Mouse (Mus musculus): ENCODE results near the gene Atad1. TPM values are rescaled to one million over a fixed set of nuclear protein-coding genes. Genes with fewer than 3 reads are reported as not detected.
A peak's percentile ranks its signal among the peaks of the same experiment; 100 is the strongest.

Atad1 gene
- polyA plus RNA-seq, 1 experiment, result not detected

- Histone ChIP-seq H3K27ac (ENCODE audit: insufficient read depth, low read depth, low read length) (peak overlapping the region; percentile 40), H3K4me1 (ENCODE audit: control insufficient read depth, insufficient read depth, low read length) (peaks cover 5% of the 10 kb centered on the region), H3K4me3 (ENCODE audit: insufficient read depth, low read depth, low read length) (no peak overlapping the region)
- no peak for TF ChIP-seq CTCF (IDR thresholded peaks at IDR 0.05; ENCODE audit: insufficient read depth, low read depth, low read length)
- TF ChIP-seq POLR2A (IDR thresholded peaks at IDR 0.05; ENCODE audit: insufficient read depth, low read depth, low read length), result no peak
- 42% methylated on average over 15 of the region's 15 CpGs for WGBS
Measured at GRCm38 (mm10) chr19:32754188-32755000, 14.8 kb upstream of the Atad1 start.

- Histone ChIP-seq H3K4me3 (ENCODE audit: insufficient read depth, low read depth, low read length) (no peak overlapping the region), H3K27ac (ENCODE audit: insufficient read depth, low read depth, low read length) (no peak overlapping the region), H3K4me1 (ENCODE audit: control insufficient read depth, insufficient read depth, low read length) (peaks cover 5% of the 10 kb centered on the region)
- 83% methylated on average over 3 of the region's 3 CpGs for WGBS
- no peak for TF ChIP-seq CTCF (IDR thresholded peaks at IDR 0.05; ENCODE audit: insufficient read depth, low read depth, low read length)
- no peak for TF ChIP-seq POLR2A (IDR thresholded peaks at IDR 0.05; ENCODE audit: insufficient read depth, low read depth, low read length)
Measured at GRCm38 (mm10) chr19:32753386-32753785, 13.8 kb upstream of the Atad1 start.

DNA sequence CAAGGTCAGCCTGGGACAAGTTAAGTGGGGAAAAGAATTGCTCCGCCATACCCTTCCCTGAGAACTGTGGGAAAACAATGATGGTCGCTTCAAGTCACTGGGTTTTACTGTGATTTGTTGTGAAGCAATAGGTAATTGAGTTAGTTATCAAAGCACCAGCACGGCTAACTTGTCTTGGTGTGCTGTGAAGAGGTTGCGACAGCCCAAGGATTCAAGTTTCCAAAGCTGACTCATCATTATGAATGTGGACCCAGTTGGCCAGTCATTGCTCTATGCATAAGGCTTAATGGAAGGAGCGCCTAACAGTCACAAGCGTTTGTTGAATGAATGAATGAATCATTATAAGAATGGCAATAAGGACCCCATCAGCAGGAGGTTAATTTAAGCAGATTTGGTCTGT, 12.8 kb upstream of the Atad1 start:
- Histone ChIP-seq H3K27ac (ENCODE audit: insufficient read depth, low read depth, low read length) (no peak overlapping the region), H3K4me3 (ENCODE audit: insufficient read depth, low read depth, low read length) (no peak overlapping the region), H3K4me1 (ENCODE audit: control insufficient read depth, insufficient read depth, low read length) (peaks cover 5% of the 10 kb centered on the region)
- TF ChIP-seq CTCF (IDR thresholded peaks at IDR 0.05; ENCODE audit: insufficient read depth, low read depth, low read length), result no peak
- no peak for TF ChIP-seq POLR2A (IDR thresholded peaks at IDR 0.05; ENCODE audit: insufficient read depth, low read depth, low read length)
- 93% methylated on average over 6 of the region's 6 CpGs for WGBS

GRCm38 (mm10) chr19:32749425-32749824, 9.8 kb upstream of the Atad1 start:
- H3K27ac ChIP-seq (ENCODE audit: insufficient read depth, low read depth, low read length), result no peak overlapping the region
- no peak for TF ChIP-seq POLR2A (IDR thresholded peaks at IDR 0.05; ENCODE audit: insufficient read depth, low read depth, low read length)
- TF ChIP-seq CTCF (IDR thresholded peaks at IDR 0.05; ENCODE audit: insufficient read depth, low read depth, low read length), result 0 out of 2 replicates have a peak, but pooled peaks have one; percentile 34
- no peak overlapping the region for H3K4me3 ChIP-seq (ENCODE audit: insufficient read depth, low read depth, low read length)
- peaks cover 2% of the 10 kb centered on the region for H3K4me1 ChIP-seq (ENCODE audit: control insufficient read depth, insufficient read depth, low read length)
- WGBS, result 8% methylated on average over 6 of the region's 6 CpGs

GRCm38 (mm10) chr19:32740641-32741345, 1.2 kb upstream of the Atad1 start:
- no peaks in the 10 kb centered on the region for H3K4me1 ChIP-seq (ENCODE audit: control insufficient read depth, insufficient read depth, low read length)
- no peak overlapping the region for H3K4me3 ChIP-seq (ENCODE audit: insufficient read depth, low read depth, low read length)
- WGBS, result 92% methylated on average over 4 of the region's 4 CpGs
- no peak overlapping the region for H3K27ac ChIP-seq (ENCODE audit: insufficient read depth, low read depth, low read length)
- TF ChIP-seq CTCF (IDR thresholded peaks at IDR 0.05; ENCODE audit: insufficient read depth, low read depth, low read length), result no peak
- TF ChIP-seq POLR2A (IDR thresholded peaks at IDR 0.05; ENCODE audit: insufficient read depth, low read depth, low read length), result no peak

DNA sequence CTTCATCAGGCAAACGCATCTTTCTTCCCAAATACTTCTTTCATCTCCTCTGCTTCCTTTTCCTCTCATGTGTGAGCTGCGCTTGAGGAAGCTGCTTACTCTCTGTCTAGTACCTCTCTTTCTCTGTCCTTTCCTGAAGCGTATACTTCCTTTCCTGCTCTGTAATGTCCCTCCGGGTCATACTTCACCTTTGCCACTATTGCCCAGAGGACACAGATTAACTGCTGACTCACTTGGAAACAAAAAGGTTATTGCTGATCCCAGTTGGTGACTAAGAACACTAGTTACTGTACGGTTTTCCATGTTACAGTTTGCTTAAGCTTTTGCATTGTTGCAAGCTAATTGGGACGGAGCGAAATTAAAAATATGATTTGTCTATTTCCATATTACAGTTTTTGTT, 1.7 kb downstream of the Atad1 start:
- 87% methylated on average over 7 of the region's 7 CpGs for WGBS
- Histone ChIP-seq H3K27ac (ENCODE audit: insufficient read depth, low read depth, low read length) (no peak overlapping the region), H3K4me3 (ENCODE audit: insufficient read depth, low read depth, low read length) (no peak overlapping the region), H3K4me1 (ENCODE audit: control insufficient read depth, insufficient read depth, low read length) (no peaks in the 10 kb centered on the region)
- no peak for TF ChIP-seq CTCF (IDR thresholded peaks at IDR 0.05; ENCODE audit: insufficient read depth, low read depth, low read length)
- TF ChIP-seq POLR2A (IDR thresholded peaks at IDR 0.05; ENCODE audit: insufficient read depth, low read depth, low read length), result no peak

DNA sequence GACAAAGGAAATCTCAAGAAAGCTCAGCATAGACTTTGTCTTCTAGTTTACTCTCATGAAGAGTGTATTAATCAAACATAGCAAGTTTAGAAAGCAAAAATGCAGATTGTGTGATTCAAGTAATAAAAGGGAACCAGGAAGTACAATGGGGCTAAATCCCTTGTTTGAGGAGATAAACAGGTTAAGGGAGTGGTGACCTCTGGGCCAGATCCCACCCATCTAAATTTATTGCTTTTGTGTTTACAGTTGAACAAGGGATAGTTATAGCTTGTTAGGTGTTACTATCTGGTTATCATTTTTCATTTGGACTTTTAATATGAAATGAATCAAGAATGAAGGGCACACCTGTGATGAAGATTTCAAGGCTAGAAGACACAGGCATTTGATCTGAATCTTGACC, 6.7 kb downstream of the Atad1 start:
- TF ChIP-seq POLR2A (IDR thresholded peaks at IDR 0.05; ENCODE audit: insufficient read depth, low read depth, low read length) (no peak), CTCF (IDR thresholded peaks at IDR 0.05; ENCODE audit: insufficient read depth, low read depth, low read length) (no peak)
- Histone ChIP-seq H3K4me1 (ENCODE audit: control insufficient read depth, insufficient read depth, low read length) (no peaks in the 10 kb centered on the region), H3K4me3 (ENCODE audit: insufficient read depth, low read depth, low read length) (no peak overlapping the region), H3K27ac (ENCODE audit: insufficient read depth, low read depth, low read length) (no peak overlapping the region)

GRCm38 (mm10) chr19:32729785-32730184, 9.8 kb downstream of the Atad1 start:
- H3K4me3 ChIP-seq (ENCODE audit: insufficient read depth, low read depth, low read length), result no peak overlapping the region
- WGBS, result 91% methylated on average over 4 of the region's 4 CpGs
- H3K4me1 ChIP-seq (ENCODE audit: control insufficient read depth, insufficient read depth, low read length), result peaks cover 5% of the 10 kb centered on the region
- TF ChIP-seq POLR2A (IDR thresholded peaks at IDR 0.05; ENCODE audit: insufficient read depth, low read depth, low read length) (no peak), CTCF (IDR thresholded peaks at IDR 0.05; ENCODE audit: insufficient read depth, low read depth, low read length) (no peak)
- H3K27ac ChIP-seq (ENCODE audit: insufficient read depth, low read depth, low read length), result no peak overlapping the region
